Mouse (Mus musculus) Patski (cell line): Measurements from ENCODE around the gene Fgf14. TPM values are rescaled to one million over a fixed set of nuclear protein-coding genes. Genes with fewer than 3 reads are reported as not detected.
A peak's percentile ranks its signal among the peaks of the same experiment; 100 is the strongest.

Experiments
- ATAC-seq: fragments of 100-300 bp; one replicate; pipeline ENCODE4 v1.8.0; 2021
- CTCF ChIA-PET: fragments of 350-600 bp; sonication (Branson Sonifier 250); formaldehyde crosslinking; loops from one replicate; lab custom pipeline; 2022; ENCODE audit warnings: inconsistent platforms; lab: Charles Lee
- POLR2A ChIA-PET: fragments of 350-600 bp; sonication (Branson Sonifier 250); formaldehyde crosslinking; loops from one replicate; lab custom pipeline; 2022; ENCODE audit warnings: antibody characterized with exemption, inconsistent platforms; lab: Charles Lee
- DNase-seq: peaks from one replicate; pipeline ENCODE4 v3.0.0-alpha.2; 2011; ENCODE audit warnings: low read depth, low spot score
- H3K27me3 ChIP-seq: fragments of 371-371 bp; one replicate; pipeline ENCODE4 v1.5.1; 2021
- CTCF ChIP-seq: fragments of 100-300 bp; IDR thresholded peaks from one replicate; pipeline ENCODE4 v1.5.1; 2021
- in situ Hi-C: fragments of 300-500 bp; cut with MboI; formaldehyde crosslinking; loops from 3 replicates; pipeline ENCODE4 v1.11.1; 2018; ENCODE audit warnings: low pct_unique_long_range_greater_than_20kb, mixed read lengths
- polyA plus RNA-seq: library from polyadenylated mRNA; unstranded; gene quantifications from one replicate; pipeline ENCODE4 v1.2.3, GENCODE M21; 2021

The Fgf14 gene
- polyA plus RNA-seq, 1 experiment from 2014 or later, result not detected

DNA sequence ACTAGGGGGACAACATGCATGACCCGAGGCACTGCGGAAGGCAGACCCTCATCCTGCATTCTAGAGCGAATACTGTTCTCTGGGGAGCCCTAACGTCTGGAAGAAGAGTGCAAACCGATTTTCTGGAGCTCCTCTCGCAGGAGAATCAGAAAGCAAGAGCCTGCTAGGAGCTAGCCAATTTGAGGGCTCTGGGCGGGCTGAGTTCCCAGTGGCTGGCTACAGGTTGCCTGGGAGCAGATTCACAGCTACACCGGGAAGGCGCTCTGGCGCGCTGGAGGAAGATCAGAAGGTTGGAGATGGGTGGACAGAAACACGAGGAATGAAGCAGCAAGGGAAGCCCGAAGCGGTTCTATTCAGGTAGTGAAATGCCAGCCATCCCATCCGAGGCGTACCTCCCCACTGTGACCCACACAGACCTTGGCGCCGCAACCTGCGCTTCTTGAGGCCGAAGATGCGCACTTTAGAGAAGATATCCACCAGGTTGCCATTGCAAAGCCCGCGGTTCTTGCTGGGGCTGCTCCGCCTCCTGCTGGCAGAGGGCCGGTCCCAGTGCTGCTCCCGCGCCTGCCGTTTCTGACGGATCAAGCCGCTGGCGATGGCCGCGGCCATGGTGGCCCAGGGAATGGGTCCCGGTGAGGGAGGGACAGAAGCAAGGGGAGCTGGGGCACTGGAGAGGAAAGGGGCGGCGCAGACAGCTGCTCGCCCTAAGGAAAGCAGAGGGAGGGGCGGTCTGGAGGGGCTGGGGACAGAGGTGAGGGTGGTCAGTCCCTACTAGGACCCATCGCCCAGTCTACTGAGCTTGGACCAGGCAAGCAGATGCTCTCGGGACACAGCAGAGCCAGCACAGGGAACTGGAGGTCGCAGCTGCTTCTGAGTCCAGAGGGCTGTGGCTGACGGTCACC, 484.8 kb downstream of the Fgf14 start:
- no peak for TF ChIP-seq CTCF
- in situ Hi-C loops, result no loop called here
- CTCF ChIA-PET, result no interaction called here
- POLR2A ChIA-PET, result no interaction called here
- no peak for ATAC-seq
- peaks cover 47% of the 10 kb centered on the region for H3K27me3 ChIP-seq
- no peak for DNase-seq

GRCm38 (mm10) chr14:124180265-124180664, 496.7 kb downstream of the Fgf14 start:
- no peaks in the 10 kb centered on the region for H3K27me3 ChIP-seq
- DNase-seq (no peak), ATAC-seq (no peak)
- in situ Hi-C loops, result no loop called here
- no peak for TF ChIP-seq CTCF
- CTCF ChIA-PET, result no interaction called here
- POLR2A ChIA-PET, result no interaction called here

DNA sequence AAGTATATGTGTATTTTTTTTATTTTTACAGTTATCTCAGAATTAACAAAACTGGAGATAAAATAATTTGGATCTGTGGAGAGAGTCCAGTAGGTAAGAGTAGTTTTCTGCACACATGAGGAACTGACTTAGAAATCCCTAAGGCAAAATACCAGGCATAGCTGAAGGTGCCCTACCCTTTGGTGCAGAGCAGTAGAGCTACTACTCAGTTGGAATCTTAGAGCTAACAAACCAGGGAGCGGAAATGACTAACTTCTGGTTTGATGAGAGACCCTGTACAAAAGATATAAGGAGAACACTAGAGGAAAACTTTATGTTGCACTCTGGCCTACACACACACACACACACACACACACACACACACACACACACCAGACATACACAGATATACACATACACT, 502.8 kb downstream of the Fgf14 start:
- CTCF ChIA-PET, result no interaction called here
- H3K27me3 ChIP-seq, result no peaks in the 10 kb centered on the region

GRCm38 (mm10) chr14:124163618-124164185, 513.2 kb downstream of the Fgf14 start:
- DNase-seq, result no peak
- no peak for TF ChIP-seq CTCF
- ChIA-PET CTCF (no interaction called here), POLR2A (no interaction called here)
- peak; percentile 69 for ATAC-seq
- peaks cover 7% of the 10 kb centered on the region for H3K27me3 ChIP-seq
- in situ Hi-C loops, result no loop called here

More for the DNA sequence above, 502.8 kb downstream of the Fgf14 start:
- no peak for ATAC-seq
- TF ChIP-seq CTCF, result no peak
- POLR2A ChIA-PET, result no interaction called here
- DNase-seq, result no peak
- in situ Hi-C loops, result no loop called here

DNA sequence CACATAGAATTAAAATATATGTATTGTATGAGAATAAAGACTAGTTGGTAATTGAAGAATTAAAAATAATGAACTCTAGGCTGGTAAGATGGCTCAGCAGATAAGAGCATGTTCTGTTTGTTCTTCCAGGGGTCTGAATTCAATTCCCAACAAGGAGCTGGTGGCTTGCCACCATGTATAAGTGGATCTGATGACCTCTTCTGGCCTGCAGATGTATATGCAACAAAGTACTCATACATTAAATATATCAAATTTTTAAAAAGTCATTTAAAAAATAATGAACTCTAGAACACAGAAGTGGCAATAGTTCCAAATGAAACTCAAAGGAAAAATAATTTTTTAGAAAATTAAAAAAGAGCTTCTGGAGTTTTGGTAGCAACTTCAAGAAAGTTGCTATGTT, 529.5 kb downstream of the Fgf14 start:
- CTCF ChIA-PET, result interaction anchor here (0.8 to 1.8 kb wide), 3 partner anchors 13 to 80 kb away, joined by 3 to 5 read pairs (median 3); no protein-coding TSS in a partner anchor
- DNase-seq, result no peak

DNA sequence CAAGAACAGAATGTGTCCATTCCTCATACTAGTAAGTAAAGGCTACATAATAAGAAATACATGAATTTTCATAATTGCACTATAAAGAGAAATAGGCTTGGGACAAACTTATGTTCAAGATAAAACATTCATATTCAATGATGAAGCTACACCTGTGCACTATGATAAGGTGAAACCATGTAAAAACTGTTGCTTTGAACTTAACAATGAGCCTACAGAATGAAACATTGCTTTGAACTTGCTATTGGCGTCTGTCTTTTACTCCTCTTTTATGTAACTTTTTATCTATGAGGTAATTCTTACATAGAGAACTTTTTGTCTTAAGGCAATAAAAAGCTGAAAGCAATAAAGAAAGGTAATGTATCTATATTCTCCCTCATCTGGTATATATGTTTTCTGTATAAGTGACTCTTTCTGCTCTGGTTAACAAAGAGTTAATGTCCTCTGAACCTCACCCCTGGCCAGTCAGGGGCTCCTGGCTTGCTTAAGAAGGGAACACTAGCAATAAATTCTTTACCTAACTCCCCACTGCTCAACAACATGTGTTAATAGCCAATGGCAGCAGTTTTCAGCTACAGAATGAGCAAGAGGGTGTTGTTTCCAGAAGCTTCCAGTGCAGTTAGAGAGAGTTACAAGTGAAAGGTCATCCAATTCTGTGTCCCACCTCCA, 569.6 kb downstream of the Fgf14 start:
- in situ Hi-C loops, result no loop called here
- no peak for DNase-seq
- POLR2A ChIA-PET, result no interaction called here
- peaks cover 12% of the 10 kb centered on the region for H3K27me3 ChIP-seq
- TF ChIP-seq CTCF, result no peak
- CTCF ChIA-PET, result no interaction called here
- ATAC-seq, result no peak

More for the DNA sequence above, 529.5 kb downstream of the Fgf14 start:
- peaks cover 23% of the 10 kb centered on the region for H3K27me3 ChIP-seq
- no peak for TF ChIP-seq CTCF
- ATAC-seq, result no peak
- POLR2A ChIA-PET, result no interaction called here
- in situ Hi-C loops, result no loop called here

DNA sequence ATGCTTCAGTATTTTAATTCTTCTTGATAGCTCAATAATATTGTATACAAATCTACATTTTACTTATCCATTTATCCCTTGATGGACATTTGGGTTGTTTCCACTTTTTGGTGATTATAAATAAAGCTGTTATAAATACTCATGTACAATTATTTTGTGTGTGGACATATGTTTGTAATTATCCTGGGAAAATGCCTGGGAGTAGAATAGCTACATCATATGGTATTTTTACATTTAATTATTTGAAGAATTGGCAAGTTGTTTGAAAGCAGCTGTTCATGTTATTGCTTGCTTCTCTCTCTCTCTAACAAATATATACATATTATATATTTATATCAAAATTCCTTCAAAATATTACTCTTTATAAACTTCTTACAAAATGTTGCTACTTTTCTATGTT, 593.8 kb downstream of the Fgf14 start:
- no peak for TF ChIP-seq CTCF
- ATAC-seq (no peak), DNase-seq (no peak)
- ChIA-PET CTCF (no interaction called here), POLR2A (no interaction called here)
- H3K27me3 ChIP-seq, result peaks cover 4% of the 10 kb centered on the region
- in situ Hi-C loops, result no loop called here

- CTCF ChIA-PET, result no interaction called here
- POLR2A ChIA-PET, result no interaction called here
- TF ChIP-seq CTCF, result no peak
- DNase-seq (no peak), ATAC-seq (no peak)
- no peaks in the 10 kb centered on the region for H3K27me3 ChIP-seq
- in situ Hi-C loops, result no loop called here
Measured at GRCm38 (mm10) chr14:124044016-124044415, 632.9 kb downstream of the Fgf14 start.

DNA sequence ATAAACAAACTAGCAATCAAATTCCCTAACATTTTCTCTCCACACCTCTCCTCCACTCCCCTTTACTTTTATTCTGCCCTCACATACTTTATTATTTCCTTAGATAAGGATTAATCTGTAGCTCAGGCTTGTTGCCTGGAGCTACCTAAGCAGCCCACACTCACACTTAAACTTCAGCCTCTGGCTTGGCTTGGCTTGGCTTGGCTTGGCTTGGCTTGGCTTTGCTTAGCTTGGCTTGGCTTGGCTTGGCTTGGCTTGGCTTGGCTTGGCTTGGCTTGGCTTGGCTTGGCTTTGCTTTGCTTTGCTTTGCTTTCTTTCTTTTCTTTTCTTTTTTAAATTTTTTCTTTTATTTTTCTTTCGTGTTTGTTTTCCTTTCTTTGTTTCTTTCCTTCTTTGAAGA, 636.3 kb downstream of the Fgf14 start:
- no peaks in the 10 kb centered on the region for H3K27me3 ChIP-seq
- TF ChIP-seq CTCF, result no peak
- ATAC-seq (no peak), DNase-seq (no peak)
- ChIA-PET CTCF (no interaction called here), POLR2A (no interaction called here)
- in situ Hi-C loops, result no loop called here

GRCm38 (mm10) chr14:124037434-124037833, 639.5 kb downstream of the Fgf14 start:
- ATAC-seq (no peak), DNase-seq (no peak)
- in situ Hi-C loops, result no loop called here
- ChIA-PET CTCF (interaction anchor here (1.7 kb wide), 1 partner anchor 10 kb away, joined by 3 read pairs; no protein-coding TSS in a partner anchor), POLR2A (no interaction called here)
- TF ChIP-seq CTCF, result no peak
- no peaks in the 10 kb centered on the region for H3K27me3 ChIP-seq
